Mouse (Mus musculus) MEL (cell line): ENCODE results near the gene Crybb1. TPM values are rescaled to one million over a fixed set of nuclear protein-coding genes. Genes with fewer than 3 reads are reported as not detected.

Experiments
- DNase-seq: peaks from one replicate; pipeline ENCODE4 v3.0.0; 2011; ENCODE audit warnings: low read depth, low spot score
- H3K27ac ChIP-seq: 2 replicates; pipeline ENCODE4 v1.5.1; 2012; ENCODE audit warnings: low read depth, mild to moderate bottlenecking, control low read depth, low read length, moderate library complexity; ENCODE audit not compliant: control insufficient read depth
- H3K27me3 ChIP-seq, 2 experiments: fragments of 150-350 bp in 1 of 2; sonication (generic) in 1 of 2; 2 replicates each; pipeline ENCODE4 v1.6.1; 2012; ENCODE audit warnings: low read length in 2 of 2, mild to moderate bottlenecking in 2 of 2, improper control_type of control experiment in 1 of 2, moderate library complexity in 1 of 2; ENCODE audit not compliant: insufficient read depth in 2 of 2, control insufficient read depth in 1 of 2
- H3K36me3 ChIP-seq, 2 experiments: 2 replicates each; pipeline ENCODE4 v1.6.1; 2012 to 2014; ENCODE audit warnings: low read length in 2 of 2, improper control_type of control experiment in 1 of 2, inconsistent platforms in 1 of 2, mild to moderate bottlenecking in 1 of 2; ENCODE audit not compliant: insufficient read depth in 2 of 2, control insufficient read depth in 1 of 2
- H3K4me1 ChIP-seq, 2 experiments: fragments of 150-350 bp in 1 of 2; sonication (generic) in 1 of 2; 2 replicates each; pipeline ENCODE4 v1.6.1; 2012; ENCODE audit warnings: low read length in 2 of 2, improper control_type of control experiment in 1 of 2, mild to moderate bottlenecking in 1 of 2; ENCODE audit not compliant: insufficient read depth in 2 of 2, control insufficient read depth in 1 of 2
- H3K4me3 ChIP-seq, 2 experiments: fragments of 150-350 bp in 1 of 2; sonication (generic) in 1 of 2; 2 replicates each; pipeline ENCODE4 v1.5.1; 2012; ENCODE audit warnings: low read depth in 2 of 2, low read length in 2 of 2, mild to moderate bottlenecking in 2 of 2, moderate library complexity in 2 of 2, control low read depth in 1 of 2, improper control_type of control experiment in 1 of 2; ENCODE audit not compliant: control insufficient read depth in 1 of 2, insufficient read depth in 1 of 2
- H3K79me2 ChIP-seq: 2 replicates; pipeline ENCODE4 v1.6.1; 2012; ENCODE audit warnings: mild to moderate bottlenecking, low read length, moderate library complexity; ENCODE audit not compliant: control insufficient read depth, poor library complexity, insufficient read depth
- H3K9ac ChIP-seq: 2 replicates; pipeline ENCODE4 v1.6.1; 2012; ENCODE audit warnings: low read depth, mild to moderate bottlenecking, control low read depth, low read length, moderate library complexity; ENCODE audit not compliant: control insufficient read depth, poor library complexity, severe bottlenecking
- H3K9me3 ChIP-seq: fragments of 150-350 bp; sonication (generic); replicated peaks from 2 replicates; pipeline ENCODE4 v1.6.1; 2012; ENCODE audit warnings: mild to moderate bottlenecking, low read length, improper control_type of control experiment, moderate library complexity; ENCODE audit not compliant: insufficient read depth
- CHD1 ChIP-seq: IDR thresholded peaks from 2 replicates; pipeline ENCODE4 v1.6.1; 2012; ENCODE audit warnings: low read depth, mild to moderate bottlenecking, inconsistent platforms, low read length, improper control_type of control experiment
- CHD2 ChIP-seq: IDR thresholded peaks from 2 replicates; pipeline ENCODE4 v1.6.1; 2011; ENCODE audit warnings: low read length, improper control_type of control experiment
- CTCF ChIP-seq, 3 experiments: IDR thresholded peaks in 2 of 3; conservative IDR thresholded peaks in 1 of 3; 2 replicates each; pipeline ENCODE4 v1.5.1; 2011 to 2012; ENCODE audit warnings: low read length in 3 of 3, low read depth in 2 of 3, mild to moderate bottlenecking in 2 of 3, improper control_type of control experiment in 1 of 3, inconsistent platforms in 1 of 3, mixed read lengths in 1 of 3, moderate library complexity in 1 of 3; ENCODE audit not compliant: control insufficient read depth in 1 of 3, insufficient read depth in 1 of 3, poor library complexity in 1 of 3, severe bottlenecking in 1 of 3
- E2F4 ChIP-seq: IDR thresholded peaks from 2 replicates; pipeline ENCODE4 v1.6.1; 2011; ENCODE audit warnings: low read depth, low read length, improper control_type of control experiment, borderline replicate concordance
- ELF1 ChIP-seq: IDR thresholded peaks from 2 replicates; pipeline ENCODE4 v1.6.1; 2014; ENCODE audit warnings: low read depth, mild to moderate bottlenecking, inconsistent platforms, low read length, improper control_type of control experiment, moderate library complexity
- EP300 ChIP-seq, 2 experiments: IDR thresholded peaks; 2 replicates each; pipeline ENCODE4 v1.6.1; 2011; ENCODE audit warnings: improper control_type of control experiment in 2 of 2, low read length in 2 of 2, low read depth in 1 of 2, mild to moderate bottlenecking in 1 of 2
- ETS1 ChIP-seq: IDR thresholded peaks from 2 replicates; pipeline ENCODE4 v1.6.1; 2012; ENCODE audit warnings: low read depth, mild to moderate bottlenecking, inconsistent platforms, low read length, improper control_type of control experiment, moderate library complexity
- GABPA ChIP-seq: IDR thresholded peaks from 2 replicates; pipeline ENCODE4 v1.6.1; 2012; ENCODE audit warnings: low read depth, mild to moderate bottlenecking, inconsistent platforms, low read length, improper control_type of control experiment, moderate library complexity
- GATA1 ChIP-seq: IDR thresholded peaks from 2 replicates; pipeline ENCODE4 v1.6.1; 2011; ENCODE audit warnings: low read depth, low read length, improper control_type of control experiment
- KAT2A ChIP-seq: conservative IDR thresholded peaks from 2 replicates; pipeline ENCODE4 v1.6.1; 2012; ENCODE audit warnings: low read depth, low read length, improper control_type of control experiment, inconsistent platforms
- MAX ChIP-seq: IDR thresholded peaks from 2 replicates; pipeline ENCODE4 v1.6.1; 2011; ENCODE audit warnings: low read length, improper control_type of control experiment
- MEF2A ChIP-seq: IDR thresholded peaks from 2 replicates; pipeline ENCODE4 v1.6.1; 2014; ENCODE audit warnings: low read depth, mild to moderate bottlenecking, inconsistent platforms, low read length, improper control_type of control experiment; ENCODE audit not compliant: poor library complexity, insufficient replicate concordance, severe bottlenecking; ENCODE audit errors: extremely low read depth
- MXI1 ChIP-seq: IDR thresholded peaks from 2 replicates; pipeline ENCODE4 v1.6.1; 2011; ENCODE audit warnings: mild to moderate bottlenecking, low read depth, low read length, improper control_type of control experiment
- MYB ChIP-seq: IDR thresholded peaks from 2 replicates; pipeline ENCODE4 v1.6.1; 2011; ENCODE audit warnings: mild to moderate bottlenecking, low read depth, low read length, improper control_type of control experiment
- NELFE ChIP-seq: IDR thresholded peaks from 2 replicates; pipeline ENCODE4 v1.6.1; 2011; ENCODE audit warnings: low read depth, low read length, improper control_type of control experiment
- NRF1 ChIP-seq: IDR thresholded peaks from 2 replicates; pipeline ENCODE4 v1.6.1; 2014; ENCODE audit warnings: low read depth, mild to moderate bottlenecking, inconsistent platforms, low read length, improper control_type of control experiment, moderate library complexity; ENCODE audit not compliant: poor library complexity, insufficient read depth, severe bottlenecking
- POLR2A ChIP-seq, 2 experiments: IDR thresholded peaks; 2 replicates each; pipeline ENCODE4 v1.6.1; 2011 to 2012; ENCODE audit warnings: low read length in 2 of 2, mild to moderate bottlenecking in 2 of 2, control low read depth in 1 of 2, improper control_type of control experiment in 1 of 2, low read depth in 1 of 2, moderate library complexity in 1 of 2; ENCODE audit not compliant: control insufficient read depth in 1 of 2, insufficient read depth in 1 of 2, poor library complexity in 1 of 2
- POLR2AphosphoS2 ChIP-seq: IDR thresholded peaks from 2 replicates; pipeline ENCODE4 v1.6.1; 2011; ENCODE audit warnings: low read length, improper control_type of control experiment
- POLR2AphosphoS5 ChIP-seq: IDR thresholded peaks from 2 replicates; pipeline ENCODE4 v1.6.1; 2012; ENCODE audit warnings: low read depth, borderline replicate concordance, mild to moderate bottlenecking, inconsistent platforms, low read length, moderate library complexity, mixed read lengths
- RAD21 ChIP-seq: IDR thresholded peaks from 2 replicates; pipeline ENCODE4 v1.6.1; 2011; ENCODE audit warnings: mild to moderate bottlenecking, low read depth, low read length, improper control_type of control experiment
- RCOR1 ChIP-seq: IDR thresholded peaks from 2 replicates; pipeline ENCODE4 v1.6.1; 2012; ENCODE audit warnings: low read depth, mild to moderate bottlenecking, inconsistent platforms, low read length, improper control_type of control experiment
- SMC3 ChIP-seq: IDR thresholded peaks from 2 replicates; pipeline ENCODE4 v1.6.1; 2011; ENCODE audit warnings: low read depth, low read length, improper control_type of control experiment
- TAL1 ChIP-seq: IDR thresholded peaks from 2 replicates; pipeline ENCODE4 v1.6.1; 2012; ENCODE audit warnings: mild to moderate bottlenecking, inconsistent platforms, low read length, moderate library complexity, mixed read lengths
- TBP ChIP-seq: IDR thresholded peaks from 2 replicates; pipeline ENCODE4 v1.8.0; 2011; ENCODE audit warnings: low read depth, low read length, improper control_type of control experiment
- TCF12 ChIP-seq: IDR thresholded peaks from 2 replicates; pipeline ENCODE4 v1.6.1; 2014; ENCODE audit warnings: low read depth, mild to moderate bottlenecking, inconsistent platforms, low read length, improper control_type of control experiment, moderate library complexity
- UBTF ChIP-seq: IDR thresholded peaks from 2 replicates; pipeline ENCODE4 v1.6.1; 2012; ENCODE audit warnings: low read depth, mild to moderate bottlenecking, inconsistent platforms, low read length, improper control_type of control experiment, moderate library complexity, borderline replicate concordance; ENCODE audit not compliant: insufficient read depth
- USF2 ChIP-seq, 2 experiments: IDR thresholded peaks; 2 replicates each; pipeline ENCODE4 v1.6.1; 2011 to 2012; ENCODE audit warnings: improper control_type of control experiment in 2 of 2, low read length in 2 of 2, borderline replicate concordance in 1 of 2, inconsistent platforms in 1 of 2, low read depth in 1 of 2, mild to moderate bottlenecking in 1 of 2; ENCODE audit not compliant: insufficient read depth in 1 of 2
- ZC3H11A ChIP-seq: IDR thresholded peaks from 2 replicates; pipeline ENCODE4 v1.6.1; 2012; ENCODE audit warnings: low read depth, mild to moderate bottlenecking, inconsistent platforms, low read length, improper control_type of control experiment
- ZKSCAN1 ChIP-seq: IDR thresholded peaks from 2 replicates; pipeline ENCODE4 v1.6.1; 2012; ENCODE audit warnings: low read depth, mild to moderate bottlenecking, inconsistent platforms, low read length, improper control_type of control experiment, moderate library complexity
- ZMIZ1 ChIP-seq: IDR thresholded peaks from 2 replicates; pipeline ENCODE4 v1.6.1; 2012; ENCODE audit warnings: low read depth, mild to moderate bottlenecking, inconsistent platforms, low read length, improper control_type of control experiment, moderate library complexity
- polyA plus RNA-seq, 2 experiments: library from polyadenylated mRNA; stranded (reverse) in 1 of 2; unstranded in 1 of 2; fragments of >175 nt in 1 of 2; fragments of >200 nt in 1 of 2; gene quantifications; 2 replicates each; pipeline versions ENCODE4 v1.2.1 to v1.2.4; 2012; ENCODE audit warnings: low replicate concordance in 2 of 2, low read depth in 1 of 2; ENCODE audit not compliant: insufficient read length in 2 of 2, insufficient read depth in 1 of 2, missing spikeins in 1 of 2
- total RNA-seq: library from RNA; depleted of rRNA; stranded (reverse); fragments of 300-350 nt; gene quantifications from 2 replicates; pipeline ENCODE4 v1.2.3, GENCODE M21; 2012

Crybb1 gene
- total and polyA plus RNA-seq, 3 experiments, result 0.24 to 0.27 TPM; not detected in 1

- no peak for TF ChIP-seq ELF1
- no peak for TF ChIP-seq MAX
- no peak for TF ChIP-seq KAT2A
- no peak for TF ChIP-seq POLR2AphosphoS2
- TF ChIP-seq TBP, result no peak
- TF ChIP-seq NRF1, result no peak
- no peak for TF ChIP-seq POLR2AphosphoS5
- TF ChIP-seq GATA1, result no peak
- TF ChIP-seq MEF2A, result no peak
- no peak for TF ChIP-seq NELFE
- no peak for TF ChIP-seq GABPA
- no peak for TF ChIP-seq E2F4
- TF ChIP-seq RAD21, result no peak
- no peak for TF ChIP-seq MYB
- TF ChIP-seq CHD1, result no peak
- no peak for TF ChIP-seq TAL1
- TF ChIP-seq ZMIZ1, result no peak
- TF ChIP-seq CHD2, result no peak
- Histone ChIP-seq H3K27ac (no peak overlapping the region), H3K79me2 (no peaks in the 10 kb centered on the region), H3K4me1 (peaks cover 0 to 18% of the 10 kb centered on the region in 2 experiments), H3K36me3 (peaks cover 0 to 7% of the 10 kb centered on the region in 2 experiments; a peak in 1 of 4 replicates), H3K4me3 (peak overlapping the region in 1 of 2 experiments; percentile 35; a peak in 3 of 4 replicates), H3K9me3 (no peaks in the 10 kb centered on the region), H3K9ac (peak overlapping the region; percentile 39), H3K27me3 (no peaks in the 10 kb centered on the region)
- DNase-seq, result no peak
Measured at GRCm38 (mm10) chr5:112265110-112265509, 9.5 kb downstream of the Crybb1 start.

GRCm38 (mm10) chr5:112265515-112265914 lies 9.9 kb downstream of the Crybb1 start:
- Histone ChIP-seq H3K27ac (no peak overlapping the region), H3K36me3 (peaks cover 0 to 7% of the 10 kb centered on the region in 2 experiments; a peak in 1 of 4 replicates), H3K4me1 (peaks cover 0 to 18% of the 10 kb centered on the region in 2 experiments), H3K4me3 (peak overlapping the region; percentile 35 to 41), H3K79me2 (no peaks in the 10 kb centered on the region), H3K9ac (peak overlapping the region; percentile 39), H3K27me3 (no peaks in the 10 kb centered on the region), H3K9me3 (no peaks in the 10 kb centered on the region)
- DNase-seq, result peak; percentile 86
- no peak for TF ChIP-seq CTCF (IDR thresholded peaks at IDR 0.05 in 2 of 3, conservative IDR thresholded peaks at IDR 0.05 in 1 of 3; ENCODE audit: control insufficient read depth in 1 of 3, insufficient read depth in 1 of 3, low read depth in 2 of 3, low read length in 3 of 3, poor library complexity in 1 of 3, severe bottlenecking in 1 of 3)
- TF ChIP-seq RAD21, result no peak
- no peak for TF ChIP-seq KAT2A
- TF ChIP-seq ZKSCAN1, result no peak
- 0 out of 2 replicates have a peak, but pooled peaks have one; percentile 22 for TF ChIP-seq ETS1
- TF ChIP-seq EP300 (IDR thresholded peaks at IDR 0.05; ENCODE audit: low read depth in 1 of 2, low read length in 2 of 2), result peak; percentile 24 to 34; a peak in 2 of 4 replicates
- TF ChIP-seq SMC3, result no peak
- TF ChIP-seq TBP, result no peak
- TF ChIP-seq RCOR1, result peak; percentile 45
- no peak for TF ChIP-seq UBTF
- TF ChIP-seq MXI1, result peak; percentile 11; the same call in 1 of the 2 replicates
- TF ChIP-seq USF2 (IDR thresholded peaks at IDR 0.05; ENCODE audit: borderline replicate concordance in 1 of 2, insufficient read depth in 1 of 2, low read depth in 1 of 2, low read length in 2 of 2), result no peak
- TF ChIP-seq ZC3H11A, result no peak
- TF ChIP-seq TAL1, result 0 out of 2 replicates have a peak, but pooled peaks have one; percentile 3
- TF ChIP-seq ZMIZ1, result no peak
- TF ChIP-seq GATA1, result 0 out of 2 replicates have a peak, but pooled peaks have one; percentile 12
- TF ChIP-seq CHD2, result no peak
- no peak for TF ChIP-seq POLR2AphosphoS2
- TF ChIP-seq ELF1, result no peak
- no peak for TF ChIP-seq POLR2A (IDR thresholded peaks at IDR 0.05; ENCODE audit: control insufficient read depth in 1 of 2, insufficient read depth in 1 of 2, low read depth in 1 of 2, low read length in 2 of 2, poor library complexity in 1 of 2)
- no peak for TF ChIP-seq TCF12
- no peak for TF ChIP-seq MEF2A
- no peak for TF ChIP-seq NRF1
